Mouse (Mus musculus) left cerebral cortex, postnatal 10 days (tissue): ENCODE measurements at regions not wholly inside any gene's neighbourhood (a gene's known extent, or its start where the extent isn't known, plus 50 kb on each side); places are given as distances from the start of the nearest gene placed in this dataset.

Source experiments
- DNase-seq, 2 experiments: peaks; one replicate each; pipeline ENCODE4 v3.0.0; 2021 to 2022; ENCODE audit warnings: low spot score in 2 of 2, mixed read lengths in 1 of 2; ENCODE audit errors: extremely low spot score in 1 of 2
- intact Hi-C: fragments of 180-260 bp; cut with DNase I; formaldehyde crosslinking; loops from one replicate; pipeline ENCODE4 v1.15.1; 2025

DNA sequence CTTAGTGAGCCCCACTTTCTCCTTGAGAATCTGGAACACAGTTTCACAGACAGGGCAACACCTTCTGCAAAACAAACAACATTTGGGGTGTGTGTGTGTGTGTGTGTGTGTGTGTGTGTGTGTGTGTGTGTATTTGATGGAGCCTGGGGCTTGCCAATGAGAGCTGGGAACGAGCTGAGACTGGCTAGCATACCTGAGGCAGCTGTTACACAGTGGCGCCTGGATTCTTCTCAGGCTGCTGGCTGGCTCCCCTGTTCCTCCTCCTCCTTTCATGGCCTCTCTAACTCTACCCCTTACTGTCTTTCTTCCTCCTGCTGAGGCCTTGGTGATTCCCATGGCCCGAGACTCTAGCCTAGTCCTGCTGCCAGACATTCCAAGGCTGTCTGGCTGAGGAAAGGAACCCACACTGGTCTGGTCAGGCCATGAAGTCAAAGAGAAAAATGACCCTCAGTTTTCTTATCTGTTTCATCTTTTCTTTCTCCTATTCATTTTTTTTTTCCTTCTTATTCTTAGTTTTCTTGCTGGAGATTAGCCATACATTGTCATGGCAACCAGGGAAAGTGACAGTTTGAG is 79.6 kb upstream of the Sem1 start:
- no peak for DNase-seq
- intact Hi-C loops: no loop called here

DNA sequence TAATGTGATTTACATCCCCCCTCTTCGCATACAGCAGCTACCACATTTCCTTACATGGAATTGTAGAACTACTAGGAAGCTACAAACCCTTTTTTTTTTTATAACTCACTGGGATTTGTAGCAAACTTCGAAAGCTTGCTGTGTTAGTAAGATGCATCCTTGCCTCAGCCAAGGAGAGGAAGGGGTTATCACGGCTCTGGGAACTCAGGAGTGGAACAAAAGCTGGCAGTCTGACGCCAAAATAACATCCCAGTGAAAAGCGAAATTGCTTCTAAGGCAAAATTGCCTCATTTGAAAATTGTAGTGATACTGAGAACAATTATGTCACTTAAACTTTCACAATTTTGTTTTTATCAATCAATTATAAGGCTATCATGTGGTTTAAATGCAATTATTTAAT is 81.6 kb upstream of the Sem1 start:
- intact Hi-C loops: no loop called here
- DNase-seq: no peak

- DNase-seq: no peak
- intact Hi-C loops: no loop called here
Measured at GRCm38 (mm10) chr6:6666762-6667161, 88.3 kb upstream of the Sem1 start.

- no peak for DNase-seq
- intact Hi-C loops: no loop called here
Measured at GRCm38 (mm10) chr6:6689241-6689640, 110.8 kb upstream of the Sem1 start.

DNA sequence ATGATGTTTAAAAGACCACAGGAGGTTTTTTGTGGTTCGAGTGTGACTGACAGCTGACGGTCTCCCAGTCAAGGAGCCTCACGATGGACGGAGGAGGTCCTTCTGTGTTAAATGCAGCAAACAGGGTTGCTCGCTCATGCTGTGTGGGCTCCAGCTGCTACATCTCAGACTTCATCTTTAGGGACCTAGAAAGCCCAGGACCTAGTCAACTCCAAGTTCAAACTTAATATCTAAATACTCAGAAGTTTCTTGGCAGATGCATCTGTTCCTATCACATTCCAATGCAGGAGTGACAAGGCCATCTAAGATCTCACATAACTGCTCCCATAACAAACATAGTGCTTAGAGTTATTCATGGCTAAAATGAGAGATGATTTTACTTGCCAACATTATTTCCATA is 111.7 kb upstream of the Sem1 start:
- DNase-seq: no peak
- intact Hi-C loops: no loop called here

GRCm38 (mm10) chr6:6692056-6692770 is 113.8 kb upstream of the Sem1 start:
- intact Hi-C loops: no loop called here
- DNase-seq: no peak

- no peak for DNase-seq
- intact Hi-C loops: no loop called here
Measured at GRCm38 (mm10) chr6:6695742-6696430, 117.4 kb upstream of the Sem1 start.

DNA sequence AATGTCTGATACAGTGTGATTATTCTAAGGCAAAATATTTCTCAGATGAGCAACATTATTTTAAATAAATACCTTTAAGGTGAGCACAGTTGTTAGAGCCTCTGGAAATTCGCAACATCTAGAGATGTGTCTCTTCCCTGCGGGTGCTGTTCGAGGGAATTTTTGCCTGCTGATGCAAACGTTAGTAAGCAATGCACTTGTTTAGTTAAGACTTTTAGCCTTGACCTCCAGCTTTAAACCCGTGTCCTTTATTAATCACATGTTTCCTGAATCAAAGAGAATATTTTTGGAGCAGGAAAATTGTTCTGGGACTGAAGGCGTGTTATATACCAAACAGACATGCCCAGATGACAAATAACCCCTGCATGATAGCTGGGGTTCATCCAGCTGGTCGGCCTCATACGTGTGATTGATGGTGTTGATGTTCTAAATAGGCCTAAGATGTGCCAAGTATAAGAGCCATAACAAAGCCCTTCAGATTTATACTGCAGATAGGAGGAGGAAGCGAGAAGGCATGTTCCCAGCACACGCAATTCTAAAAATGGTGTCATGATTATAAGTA is 119.0 kb upstream of the Sem1 start:
- intact Hi-C loops: no loop called here
- no peak for DNase-seq

DNA sequence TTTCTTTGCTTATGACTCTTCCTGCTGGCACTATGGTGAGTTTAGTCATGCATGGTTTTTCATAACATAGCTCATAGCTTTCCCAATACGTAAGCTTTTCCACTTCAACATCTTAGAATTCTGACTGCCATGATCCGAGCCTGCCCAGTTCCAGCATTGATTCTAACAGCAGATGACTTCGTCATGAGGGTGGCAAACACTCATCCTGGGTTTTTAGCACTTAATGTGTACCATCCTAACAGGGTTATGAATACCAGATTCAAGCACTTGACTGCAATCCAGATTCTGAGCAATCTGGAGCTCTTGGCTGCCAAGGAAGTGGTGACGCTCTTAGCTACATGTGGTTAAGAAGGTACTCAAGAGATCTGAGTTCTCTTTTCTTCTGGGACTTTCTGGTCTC is 128.3 kb upstream of the Sem1 start:
- no peak for DNase-seq
- intact Hi-C loops: no loop called here

- no peak for DNase-seq
- intact Hi-C loops: no loop called here
Measured at GRCm38 (mm10) chr6:6709057-6709456, 130.6 kb upstream of the Sem1 start.

DNA sequence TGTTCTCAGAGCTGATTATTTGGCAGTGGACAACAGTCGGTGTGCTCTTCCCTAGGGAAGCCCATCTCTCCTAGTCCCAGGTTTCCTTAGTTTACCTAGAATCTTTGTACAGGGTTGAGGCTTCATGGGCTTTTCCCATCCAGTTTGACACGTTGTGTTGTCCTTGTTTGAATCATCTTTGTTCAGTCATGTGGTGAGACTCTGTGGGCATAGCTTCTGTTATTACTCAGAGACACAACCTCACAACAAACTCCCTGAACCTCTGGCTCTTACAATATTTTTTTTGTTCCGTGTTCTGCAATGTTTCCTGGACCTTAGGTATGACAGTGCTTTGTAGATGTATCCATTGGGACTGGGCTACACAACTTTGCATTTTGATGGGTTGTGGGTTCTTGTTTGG is 132.9 kb upstream of the Dlx6 start:
- intact Hi-C loops: no loop called here
- no peak for DNase-seq

DNA sequence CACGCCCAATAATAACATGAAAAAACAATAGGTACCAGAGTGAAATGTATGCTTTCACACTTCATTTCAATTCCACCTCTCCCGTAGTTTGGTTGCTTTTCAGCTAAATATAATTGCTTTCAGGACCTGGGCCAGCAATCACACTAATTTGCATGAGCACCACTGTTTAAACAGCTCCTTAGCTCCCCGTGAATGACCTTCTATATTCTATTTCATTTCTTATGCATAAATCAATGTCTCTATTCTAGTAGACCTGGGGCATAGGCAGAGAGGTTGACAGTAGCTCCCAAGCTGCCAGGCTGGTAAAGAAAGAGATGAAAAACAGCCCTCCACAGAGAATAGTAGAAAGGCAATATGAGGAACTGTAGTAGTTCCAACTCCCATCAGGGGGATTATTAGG is 117.7 kb upstream of the Dlx6 start:
- no peak for DNase-seq
- intact Hi-C loops: no loop called here

GRCm38 (mm10) chr6:6779157-6779556 is 84.0 kb upstream of the Dlx6 start:
- intact Hi-C loops: no loop called here
- no peak for DNase-seq

DNA sequence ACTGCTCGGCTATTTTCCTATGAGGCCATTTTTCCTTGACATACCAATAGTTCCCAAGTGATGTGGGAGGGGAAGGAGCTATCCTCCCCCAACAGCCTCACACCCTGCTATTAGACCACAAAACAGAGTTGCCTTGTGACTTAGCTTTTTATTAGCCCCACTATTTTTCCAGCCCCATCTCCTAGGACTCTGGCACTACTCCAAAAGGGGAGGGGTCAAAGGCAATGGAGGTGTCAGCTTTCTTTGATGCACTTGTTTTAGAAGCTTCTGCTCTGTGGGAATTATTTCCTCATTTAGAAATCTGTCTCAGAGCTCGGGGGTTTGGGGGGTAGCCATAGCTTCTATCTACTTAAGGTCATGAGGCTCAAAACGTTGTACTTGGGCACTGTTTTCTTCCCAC is 81.6 kb upstream of the Dlx6 start:
- intact Hi-C loops: no loop called here
- DNase-seq: peak in 1 of 2 experiments; percentile 27

DNA sequence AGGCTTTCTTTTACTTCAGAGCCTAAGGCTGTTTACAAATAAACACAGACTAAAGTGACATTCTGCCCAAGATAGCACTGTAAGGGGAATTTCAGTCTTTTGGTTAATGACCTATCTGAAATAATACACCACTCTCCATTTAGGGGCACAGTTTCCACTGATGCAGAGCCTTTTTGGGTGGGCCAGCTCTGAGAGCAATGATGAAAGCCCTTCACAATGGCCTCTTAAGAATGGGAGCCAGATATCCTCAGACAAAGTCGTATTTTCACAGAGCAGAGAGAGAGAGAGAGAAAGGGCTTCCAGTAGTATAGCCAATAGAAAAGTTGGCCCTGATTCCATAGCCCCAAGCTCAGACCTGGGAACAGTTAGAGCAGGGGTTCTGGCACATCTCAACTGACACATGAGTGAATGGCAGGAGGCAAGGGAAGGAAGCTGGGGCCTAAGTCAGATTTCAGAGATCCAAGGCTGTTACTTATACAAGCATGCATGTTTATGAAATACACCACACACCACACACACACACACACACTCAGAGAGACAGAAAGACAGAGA is 77.1 kb upstream of the Dlx6 start:
- intact Hi-C loops: no loop called here
- no peak for DNase-seq

DNA sequence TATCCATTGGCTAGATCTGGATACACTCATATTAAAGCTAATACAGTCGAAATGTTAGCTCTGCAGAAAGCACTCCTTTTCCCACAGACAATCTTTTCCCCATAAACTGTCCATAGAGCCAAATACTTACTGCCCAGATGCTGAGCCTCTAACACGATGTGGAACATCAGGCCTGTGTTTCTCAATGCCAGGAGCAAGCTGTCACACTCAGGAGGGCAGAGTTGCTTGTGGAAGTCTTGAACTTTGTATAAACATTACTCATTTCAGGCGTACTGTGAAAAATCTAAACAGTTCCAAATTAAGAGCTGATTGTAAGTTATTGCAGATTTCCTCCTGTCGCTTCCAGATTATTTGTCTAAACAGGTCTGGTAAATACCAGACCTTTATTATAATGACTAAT is 75.6 kb upstream of the Dlx6 start:
- no peak for DNase-seq
- intact Hi-C loops: no loop called here

- intact Hi-C loops: no loop called here
- DNase-seq: no peak
Measured at GRCm38 (mm10) chr6:6794320-6795018, 68.7 kb upstream of the Dlx6 start.

- no peak for DNase-seq
- intact Hi-C loops: no loop called here
Measured at GRCm38 (mm10) chr6:6800377-6800776, 62.8 kb upstream of the Dlx6 start.

GRCm38 (mm10) chr6:6801563-6802259 is 61.4 kb upstream of the Dlx6 start:
- intact Hi-C loops: no loop called here
- DNase-seq: no peak
